Mouse (Mus musculus) liver, embryonic 16.5 days (tissue): ENCODE data around the gene H60b. TPM values are rescaled to one million over a fixed set of nuclear protein-coding genes. Genes with fewer than 3 reads are reported as not detected.
"Not testable (repeated sequence)": the region's sequence is repeated elsewhere in the genome, so short reads cannot be mapped to it uniquely, and the experiment has no call there.

Experiments used
- ATAC-seq: fragments of 200-750 bp; cut with Nextera tagmentation; 2 replicates; pipeline ENCODE4 v1.8.0; 2017; ENCODE audit warnings: low read depth, mild to moderate bottlenecking, moderate number of reproducible peaks, moderate library complexity
- H3K27ac ChIP-seq: fragments of 300-500 bp; sonication (generic); 2 replicates; pipeline ENCODE4 v1.5.1; 2014; ENCODE audit warnings: mild to moderate bottlenecking, low read length
- H3K27me3 ChIP-seq: fragments of 300-500 bp; sonication (generic); 2 replicates; pipeline ENCODE4 v1.6.1; 2014; ENCODE audit warnings: low read depth, low read length, mixed read lengths; ENCODE audit not compliant: control insufficient read depth, insufficient read depth
- H3K36me3 ChIP-seq: fragments of 300-500 bp; sonication (generic); 2 replicates; pipeline ENCODE4 v1.6.1; 2014; ENCODE audit warnings: mild to moderate bottlenecking; ENCODE audit not compliant: control insufficient read depth, insufficient read depth
- H3K4me1 ChIP-seq: fragments of 300-500 bp; sonication (generic); 2 replicates; pipeline ENCODE4 v1.6.1; 2014; ENCODE audit warnings: low read depth, low read length, mixed read lengths; ENCODE audit not compliant: control insufficient read depth
- H3K4me2 ChIP-seq: fragments of 300-500 bp; sonication (generic); 2 replicates; pipeline ENCODE4 v1.6.1; 2014; ENCODE audit warnings: low read depth, low read length, mixed read lengths
- H3K4me3 ChIP-seq: fragments of 300-500 bp; sonication (generic); 2 replicates; pipeline ENCODE4 v1.5.1; 2014; ENCODE audit warnings: low read depth, mild to moderate bottlenecking, low read length
- H3K9ac ChIP-seq: fragments of 300-500 bp; sonication (generic); 2 replicates; pipeline ENCODE4 v1.6.1; 2014; ENCODE audit warnings: low read depth, low read length
- H3K9me3 ChIP-seq: fragments of 300-500 bp; sonication (generic); replicated peaks from 2 replicates; pipeline ENCODE4 v1.6.1; 2016; ENCODE audit warnings: low read length; ENCODE audit not compliant: control insufficient read depth
- WGBS: fragments of 180-500 bp; shearing (Covaris S2); extraction: QIAGEN DNeasy Blood & Tissue Kit; methylation state at CpG from one replicate; pipeline ENCODE4 v1.1.7; 2014; ENCODE audit not compliant: insufficient replicate concordance; 5-methylcytosine and 5-hydroxymethylcytosine counted together
- polyA plus RNA-seq: library from polyadenylated mRNA; unstranded; fragments of >200 nt; fragmentation: Nextera tagmentation; extraction: Ambion mirVana; gene quantifications from 2 replicates; pipeline ENCODE4 v1.2.1, GENCODE M21; 2015

Gene H60b
- polyA plus RNA-seq, 1 experiment from 2014 or later, result not detected

GRCm38 (mm10) chr10:22176515-22176914 lies 18.1 kb downstream of the H60b start:
- H3K4me2 ChIP-seq, H3K27ac ChIP-seq, H3K9me3 ChIP-seq, H3K9ac ChIP-seq, H3K36me3 ChIP-seq, H3K4me1 ChIP-seq, ATAC-seq, H3K4me3 ChIP-seq, H3K27me3 ChIP-seq: not testable (repeated sequence)
- 39% methylated on average over 2 of the region's 2 CpGs for WGBS

GRCm38 (mm10) chr10:22191035-22191434 lies 32.6 kb downstream of the H60b start:
- not testable (repeated sequence) for H3K9ac ChIP-seq, ATAC-seq

GRCm38 (mm10) chr10:22201352-22201751 lies 43.0 kb downstream of the H60b start:
- H3K9me3 ChIP-seq, H3K4me2 ChIP-seq, H3K36me3 ChIP-seq, H3K4me3 ChIP-seq, H3K27me3 ChIP-seq, H3K9ac ChIP-seq, ATAC-seq, H3K27ac ChIP-seq, H3K4me1 ChIP-seq: not testable (repeated sequence)
- WGBS, result no CpG with 5 or more reads among the region's 3 CpGs

More at GRCm38 (mm10) chr10:22191035-22191434, 32.6 kb downstream of the H60b start:
- not testable (repeated sequence) for H3K4me1 ChIP-seq, H3K36me3 ChIP-seq, H3K27me3 ChIP-seq, H3K4me2 ChIP-seq, H3K4me3 ChIP-seq, H3K27ac ChIP-seq, H3K9me3 ChIP-seq
- 6% methylated on average over 6 of the region's 10 CpGs for WGBS

GRCm38 (mm10) chr10:22202784-22203583 lies 44.6 kb downstream of the H60b start:
- not testable (repeated sequence) for H3K4me2 ChIP-seq, H3K9ac ChIP-seq, ATAC-seq, H3K27ac ChIP-seq, H3K36me3 ChIP-seq, H3K9me3 ChIP-seq, H3K27me3 ChIP-seq, H3K4me1 ChIP-seq, H3K4me3 ChIP-seq
- no CpG with 5 or more reads among the region's 2 CpGs for WGBS

GRCm38 (mm10) chr10:22206443-22206842 lies 48.1 kb downstream of the H60b start:
- not testable (repeated sequence) for H3K36me3 ChIP-seq, H3K27me3 ChIP-seq, H3K4me1 ChIP-seq, H3K4me3 ChIP-seq, H3K4me2 ChIP-seq, ATAC-seq, H3K9me3 ChIP-seq, H3K9ac ChIP-seq, H3K27ac ChIP-seq
- WGBS, result 37% methylated on average over 1 of the region's 1 CpGs

GRCm38 (mm10) chr10:22212012-22212696 lies 53.8 kb downstream of the H60b start:
- not testable (repeated sequence) for H3K9me3 ChIP-seq, H3K4me2 ChIP-seq, H3K4me1 ChIP-seq, H3K27ac ChIP-seq, H3K36me3 ChIP-seq, H3K4me3 ChIP-seq, H3K27me3 ChIP-seq, H3K9ac ChIP-seq
- ATAC-seq, result peak; percentile 24; the same call in 1 of the 2 replicates
- 0% methylated on average over 8 of the region's 11 CpGs for WGBS

GRCm38 (mm10) chr10:22223474-22224349 lies 65.3 kb downstream of the H60b start:
- ATAC-seq, H3K4me1 ChIP-seq, H3K27ac ChIP-seq, H3K4me3 ChIP-seq, H3K27me3 ChIP-seq, H3K9me3 ChIP-seq, H3K9ac ChIP-seq, H3K4me2 ChIP-seq, H3K36me3 ChIP-seq: not testable (repeated sequence)
- WGBS, result no CpG with 5 or more reads among the region's 7 CpGs

GRCm38 (mm10) chr10:22265060-22265459 lies 106.7 kb downstream of the H60b start:
- Histone ChIP-seq H3K4me2 (no peak overlapping the region), H3K36me3 (no peaks in the 10 kb centered on the region), H3K4me1 (no peaks in the 10 kb centered on the region), H3K9me3 (no peaks in the 10 kb centered on the region), H3K27me3 (no peaks in the 10 kb centered on the region), H3K4me3 (no peak overlapping the region), H3K9ac (no peak overlapping the region), H3K27ac (no peak overlapping the region)
- WGBS, result 68% methylated on average over 8 of the region's 8 CpGs
- ATAC-seq, result no peak
